Mouse (Mus musculus) embryo, embryonic 10.5 days (tissue): ENCODE results near the gene St3gal4.

Experiments
- DNase-seq: peaks from one replicate; pipeline ENCODE4 v3.0.0-alpha.2; 2015; ENCODE audit warnings: low spot score

Gene St3gal4

GRCm38 (mm10) chr9:35105884-35106880 is 12.9 kb downstream of the St3gal4 start:
- no peak for DNase-seq

GRCm38 (mm10) chr9:35105438-35105837 is 13.6 kb downstream of the St3gal4 start:
- no peak for DNase-seq

GRCm38 (mm10) chr9:35104711-35105110 is 14.4 kb downstream of the St3gal4 start:
- no peak for DNase-seq

- DNase-seq = no peak
These were observed 20.3 kb downstream of the St3gal4 start for GRCm38 (mm10) chr9:35098762-35099161.

- no peak for DNase-seq
These were observed 21.2 kb downstream of the St3gal4 start for GRCm38 (mm10) chr9:35097901-35098300.

GRCm38 (mm10) chr9:35095726-35096125 is 23.3 kb downstream of the St3gal4 start:
- DNase-seq = no peak

GRCm38 (mm10) chr9:35093350-35093749 is 25.7 kb downstream of the St3gal4 start:
- DNase-seq = no peak

GRCm38 (mm10) chr9:35092904-35093303 is 26.2 kb downstream of the St3gal4 start:
- DNase-seq = no peak

- DNase-seq = no peak
These were observed 57.6 kb downstream of the St3gal4 start for GRCm38 (mm10) chr9:35061446-35061845.

- DNase-seq = no peak
These were observed 59.2 kb downstream of the St3gal4 start for GRCm38 (mm10) chr9:35059881-35060280.

- no peak for DNase-seq
These were observed 60.3 kb downstream of the St3gal4 start for GRCm38 (mm10) chr9:35058596-35059354.

- no peak for DNase-seq
These were observed 60.9 kb downstream of the St3gal4 start for GRCm38 (mm10) chr9:35058186-35058585.

GRCm38 (mm10) chr9:35057631-35058030 is 61.4 kb downstream of the St3gal4 start:
- DNase-seq = no peak

- no peak for DNase-seq
These were observed 62.5 kb downstream of the St3gal4 start for GRCm38 (mm10) chr9:35056611-35057010.

GRCm38 (mm10) chr9:35055528-35056330 is 63.3 kb downstream of the St3gal4 start:
- no peak for DNase-seq

- no peak for DNase-seq
These were observed 65.4 kb downstream of the St3gal4 start for GRCm38 (mm10) chr9:35053669-35054068.

- DNase-seq = no peak
These were observed 66.0 kb downstream of the St3gal4 start for GRCm38 (mm10) chr9:35053081-35053480.

- DNase-seq = no peak
These were observed 66.4 kb downstream of the St3gal4 start for GRCm38 (mm10) chr9:35052671-35053070.

GRCm38 (mm10) chr9:35051666-35052065 is 67.4 kb downstream of the St3gal4 start:
- DNase-seq = no peak

- DNase-seq = no peak
These were observed 68.2 kb downstream of the St3gal4 start for GRCm38 (mm10) chr9:35050701-35051454.

- DNase-seq = no peak
These were observed 69.1 kb downstream of the St3gal4 start for GRCm38 (mm10) chr9:35049891-35050527.
